24 mouse cellular contexts compared by ENCODE assay signal in genomic region chr17:25401491-25401890, GRCm38 (mm10). TPM values are rescaled to one million over a fixed set of nuclear protein-coding genes. Genes with fewer than 3 reads are reported as not detected.
"Had no signal": no experiment of that assay in that cellular context is flagged by ENCODE, and none has a peak within 500 bp of the region (broad histone marks: within the 10 kb centered on the region; RNA-seq: fewer than 3 reads in every experiment).

No protein-coding gene starts in this region.

- ATAC-seq: inflammation-experienced regulatory T-cells, adult 6 months; intestine, embryonic 16.5 days; liver, embryonic 12.5 days had no signal

- H3K9me3 ChIP-seq: limb, embryonic 10.5 days; limb, embryonic 13.5 days; liver, embryonic 12.5 days; liver, embryonic 15.5 days; lung, embryonic 15.5 days; megakaryocyte, embryonic 14.5 days; neural tube, embryonic 12.5 days; neural tube, embryonic 15.5 days; stomach, embryonic 15.5 days had no signal

- H3K4me1 ChIP-seq: megakaryocyte, embryonic 14.5 days had no signal

- H3K27ac ChIP-seq: limb, embryonic 10.5 days; limb, embryonic 13.5 days; liver, embryonic 12.5 days; liver, embryonic 15.5 days; lung, embryonic 15.5 days; neural tube, embryonic 12.5 days; neural tube, embryonic 15.5 days; stomach, embryonic 15.5 days had no signal

- H3K27me3 ChIP-seq: liver, embryonic 15.5 days; lung, embryonic 15.5 days; stomach, embryonic 15.5 days had no signal

- H3K4me3 ChIP-seq: limb, embryonic 10.5 days; limb, embryonic 13.5 days; liver, embryonic 12.5 days; liver, embryonic 15.5 days; lung, embryonic 15.5 days; megakaryocyte, embryonic 14.5 days; neural tube, embryonic 12.5 days; neural tube, embryonic 15.5 days; stomach, embryonic 15.5 days had no signal

- H3K4me2 ChIP-seq: limb, embryonic 13.5 days; liver, embryonic 12.5 days; liver, embryonic 15.5 days; lung, embryonic 15.5 days; neural tube, embryonic 12.5 days; neural tube, embryonic 15.5 days; stomach, embryonic 15.5 days had no signal

- DNase-seq: liver; lung, adult 18-20 months; lung, postnatal 10 days; lung, postnatal 36 days; right cerebral cortex, postnatal 25 days; spleen, adult 18-20 months; thymus, adult 18-20 months; thymus, postnatal 36 days had no signal

- H3K9ac ChIP-seq: limb, embryonic 13.5 days; liver, embryonic 12.5 days; liver, embryonic 15.5 days; lung, embryonic 15.5 days; neural tube, embryonic 12.5 days; neural tube, embryonic 15.5 days; stomach, embryonic 15.5 days had no signal

- H3K36me3 ChIP-seq: liver, embryonic 12.5 days; liver, embryonic 15.5 days; lung, embryonic 15.5 days; neural tube, embryonic 12.5 days; stomach, embryonic 15.5 days had no signal

RNA-seq across cellular contexts. Expression of gene Cacna1h, which starts 32.1 kb away (rescaled TPM):
- polyA plus RNA-seq: inflammation-experienced regulatory T-cells, adult 6 months had no signal

RNA-seq across cellular contexts. Expression of gene Tpsg1, which starts 32.4 kb away (rescaled TPM):
- total RNA-seq: layer of hippocampus, postnatal 25 days; left cerebral cortex, adult 18-20 months; left cerebral cortex, postnatal 25 days had no signal
- polyA plus RNA-seq: inflammation-experienced regulatory T-cells, adult 6 months; kidney, embryonic 14.5 days; limb, embryonic 10.5 days; testis, adult 2 months had no signal

RNA-seq across cellular contexts. Expression of gene Tpsb2, which starts 35.4 kb away (rescaled TPM):
- total RNA-seq: left cerebral cortex, adult 18-20 months; left cerebral cortex, postnatal 25 days had no signal
- polyA plus RNA-seq: inflammation-experienced regulatory T-cells, adult 6 months; limb, embryonic 10.5 days; liver, embryonic 12.5 days; neural tube, embryonic 12.5 days had no signal

RNA-seq across cellular contexts. Expression of gene Tekt4, which starts 52.9 kb away (rescaled TPM):
- polyA plus RNA-seq: inflammation-experienced regulatory T-cells, adult 6 months; intestine, embryonic 16.5 days; kidney, embryonic 14.5 days; limb, embryonic 10.5 days; limb, embryonic 13.5 days; liver, embryonic 12.5 days; liver, embryonic 15.5 days had no signal

RNA-seq across cellular contexts. Expression of gene Tpsab1, which starts 56.1 kb away (rescaled TPM):
- total RNA-seq: left cerebral cortex, adult 18-20 months; left cerebral cortex, postnatal 25 days had no signal
- polyA plus RNA-seq: inflammation-experienced regulatory T-cells, adult 6 months; limb, embryonic 10.5 days; liver, embryonic 12.5 days; liver, embryonic 15.5 days; neural tube, embryonic 12.5 days had no signal
